Mouse (Mus musculus) embryo, embryonic 11.5 days (tissue): ENCODE data around the gene Ccdc60.
"Not testable (repeated sequence)": the region's sequence is repeated elsewhere in the genome, so short reads cannot be mapped to it uniquely, and the experiment has no call there.

Experiments used
- DNase-seq: peaks from one replicate; pipeline ENCODE4 v3.0.0-alpha.2; 2012; ENCODE audit warnings: low read depth, low spot score

Ccdc60 gene

DNA sequence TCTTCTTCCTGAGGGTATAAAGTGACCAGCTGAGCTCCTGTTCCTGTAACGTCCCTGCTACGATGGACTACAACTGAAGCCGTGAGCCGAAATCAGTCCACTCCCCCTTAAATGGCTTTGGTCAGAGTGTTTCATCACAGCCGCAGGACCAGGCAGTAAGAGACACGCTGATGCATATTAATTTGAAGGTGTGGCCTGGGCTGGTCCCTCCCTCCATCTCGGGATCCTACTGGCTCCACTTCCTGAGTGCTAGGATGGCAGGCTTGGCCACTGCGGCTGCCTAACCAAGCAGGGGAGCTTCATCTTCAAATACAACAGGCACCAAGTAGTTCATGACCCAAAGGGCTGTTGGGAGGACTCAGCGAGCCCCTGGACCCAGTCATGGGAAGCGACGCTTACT lies 94.3 kb downstream of the Ccdc60 start:
- no peak for DNase-seq

DNA sequence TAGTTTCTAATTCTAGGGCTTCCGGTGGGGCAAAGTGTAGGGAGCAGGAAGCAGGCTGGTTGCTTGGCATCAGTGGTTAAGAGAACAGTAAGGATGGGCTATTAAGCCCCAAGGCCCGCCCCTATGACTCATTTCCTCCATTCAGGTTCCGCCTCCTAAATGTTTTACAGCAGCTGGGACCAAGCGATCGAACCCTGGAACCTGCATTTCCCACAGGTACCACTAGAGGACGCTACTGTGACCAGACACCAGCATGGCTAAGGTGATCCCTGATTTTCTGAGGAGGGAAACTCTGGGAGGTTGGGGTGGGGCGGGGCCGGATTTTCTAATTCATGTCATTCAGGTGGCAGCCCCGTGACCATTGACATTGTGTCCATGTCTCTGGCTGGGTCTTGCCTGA lies 96.1 kb downstream of the Ccdc60 start:
- DNase-seq: no peak

DNA sequence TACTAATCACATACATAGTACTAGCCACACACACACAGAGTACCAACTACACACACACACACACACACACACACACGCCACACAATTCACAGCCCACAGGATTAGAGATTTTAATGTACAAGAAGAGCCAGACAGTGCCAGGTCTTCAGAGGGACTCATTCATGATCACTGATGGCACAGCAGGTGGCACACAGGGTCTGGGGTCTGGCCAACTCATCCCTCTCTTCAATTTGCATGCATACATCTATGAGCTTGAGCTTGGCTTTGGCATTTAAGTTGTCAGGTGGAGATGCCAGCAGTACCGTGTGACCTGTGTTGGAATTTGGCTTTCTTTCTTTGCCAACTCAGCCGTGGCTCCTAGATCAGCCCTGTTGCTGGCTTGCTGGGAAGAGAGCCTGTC lies 97.2 kb downstream of the Ccdc60 start:
- DNase-seq: no peak

DNA sequence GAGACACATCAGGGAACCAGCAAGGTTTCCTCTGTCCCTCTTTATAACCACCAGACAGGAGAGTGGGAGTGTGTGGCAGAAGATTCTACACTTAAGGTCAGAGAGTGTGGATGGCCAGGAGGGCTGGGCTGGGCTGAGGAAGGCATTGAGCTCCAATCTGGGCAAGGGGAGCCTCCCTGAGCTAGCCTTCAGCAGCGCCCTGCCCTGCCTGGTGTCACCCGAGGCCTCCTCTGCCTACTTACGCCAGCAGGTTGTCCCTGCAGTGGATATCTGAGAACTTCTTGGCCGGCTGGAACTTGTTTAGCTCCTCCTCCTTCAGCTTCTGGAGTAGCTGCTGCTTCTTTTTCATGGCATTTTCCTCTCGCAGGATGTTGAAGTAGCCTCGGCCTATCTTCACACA lies 99.0 kb downstream of the Ccdc60 start:
- no peak for DNase-seq

DNA sequence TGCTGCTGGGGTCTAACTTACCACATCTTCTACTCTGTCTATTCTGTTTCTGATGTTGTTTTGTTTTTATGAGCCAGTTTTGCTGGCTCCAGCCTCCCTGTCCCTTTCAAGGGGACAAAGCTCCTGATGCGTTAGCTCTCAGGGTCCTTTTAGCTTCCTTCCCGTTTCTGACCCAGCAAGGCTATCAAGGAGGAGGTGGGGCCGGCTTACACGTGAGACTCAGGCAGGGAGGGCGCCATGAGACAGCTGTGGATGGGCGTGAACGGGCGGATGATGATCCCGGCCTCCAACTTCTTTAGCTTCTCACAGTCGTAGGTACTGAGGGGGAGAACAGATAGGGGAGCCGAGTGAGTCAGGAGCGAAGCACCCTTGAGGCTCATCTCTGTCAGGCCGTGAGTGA lies 108.2 kb downstream of the Ccdc60 start:
- no peak for DNase-seq

DNA sequence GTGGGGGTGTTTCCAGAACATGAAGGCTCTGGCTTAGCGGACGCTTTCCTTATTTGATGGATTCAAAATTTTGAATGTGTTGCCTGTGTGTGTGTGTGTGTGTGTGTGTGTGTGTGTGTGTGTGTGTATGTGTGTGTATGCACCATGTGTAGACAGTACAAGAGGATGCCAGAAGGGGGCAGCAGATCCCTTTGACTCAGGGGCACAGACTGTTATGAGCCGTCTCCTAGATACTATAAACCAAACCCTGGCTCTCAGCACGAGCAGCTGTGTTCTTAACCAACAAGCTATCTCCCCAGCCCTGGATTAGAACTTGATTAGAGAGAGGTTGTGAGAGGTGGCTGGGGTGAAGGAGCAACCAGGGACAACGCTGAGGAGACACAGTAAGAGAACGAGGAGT lies 117.1 kb downstream of the Ccdc60 start:
- no peak for DNase-seq

DNA sequence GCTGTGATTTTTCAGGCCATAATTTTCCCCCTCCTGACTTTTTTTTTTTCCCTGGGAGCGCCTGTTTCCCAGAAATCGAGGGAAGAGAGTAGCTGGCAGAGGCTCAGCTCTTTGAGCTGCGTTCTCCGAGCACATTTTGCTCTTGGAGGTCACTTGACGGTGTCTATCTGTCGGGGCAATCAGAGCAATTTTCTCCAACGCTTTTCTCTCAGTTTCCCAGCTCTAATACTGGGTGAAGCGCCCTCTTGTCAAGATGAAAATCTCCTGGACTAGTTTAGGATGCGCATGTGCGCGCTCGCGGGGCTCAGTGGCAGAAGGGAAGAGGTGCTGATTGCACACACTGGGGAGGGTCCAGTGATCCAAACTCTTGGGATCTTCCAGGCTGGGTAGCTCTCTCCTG lies 121.8 kb downstream of the Ccdc60 start:
- no peak for DNase-seq

DNA sequence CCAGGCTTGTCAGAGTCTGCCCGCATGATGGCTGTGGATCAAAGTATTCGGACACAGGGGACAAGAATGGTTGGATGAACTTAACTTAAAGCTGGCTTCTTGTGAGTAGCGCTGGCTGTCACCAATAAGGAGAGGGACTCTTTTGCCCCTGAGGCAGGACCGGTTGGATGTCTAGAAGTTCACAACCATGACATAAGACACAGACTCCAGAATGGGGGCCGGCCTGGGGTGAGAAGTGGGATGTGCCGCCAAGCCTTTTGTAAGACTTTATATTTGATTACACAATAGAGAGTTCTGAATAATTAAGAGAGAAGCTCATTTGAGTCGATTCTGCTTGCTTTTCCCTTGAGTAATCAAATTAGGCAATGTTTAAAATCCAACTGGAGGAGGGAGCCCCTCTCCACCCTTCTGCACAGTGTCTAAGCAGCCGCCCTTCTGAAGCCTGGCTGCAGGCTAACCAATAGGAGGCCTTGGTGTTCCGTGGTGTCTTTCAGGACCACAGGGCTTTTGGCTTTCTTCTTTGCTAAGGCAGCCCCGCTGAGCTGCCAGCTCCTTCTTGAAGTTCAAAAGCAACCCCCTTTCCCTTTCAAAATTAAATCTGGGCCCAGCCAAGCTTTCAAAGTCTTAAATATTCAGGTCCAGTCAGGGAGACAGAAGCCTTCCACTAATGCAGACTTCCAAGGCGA lies 123.4 kb downstream of the Ccdc60 start:
- DNase-seq: no peak

DNA sequence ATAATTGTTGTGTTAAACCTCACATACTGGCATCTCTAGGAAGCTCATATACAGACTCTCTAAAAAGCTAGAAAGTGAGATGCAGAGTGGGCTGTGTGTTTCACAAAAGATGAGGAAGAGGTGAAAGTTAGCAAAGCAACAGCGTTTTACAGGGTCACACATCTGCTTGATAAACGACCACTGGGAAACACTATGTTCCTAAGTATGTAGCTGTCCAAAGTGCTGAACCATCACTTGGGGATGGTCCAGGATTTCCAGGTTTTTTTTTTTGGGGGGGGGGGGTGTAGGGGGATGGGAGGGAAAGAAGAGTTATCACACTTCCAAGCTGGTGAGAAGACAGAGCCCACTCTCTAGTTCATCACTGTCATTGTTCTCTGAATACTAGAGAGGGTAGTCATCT lies 134.0 kb downstream of the Ccdc60 start:
- DNase-seq: peak; percentile 20

DNA sequence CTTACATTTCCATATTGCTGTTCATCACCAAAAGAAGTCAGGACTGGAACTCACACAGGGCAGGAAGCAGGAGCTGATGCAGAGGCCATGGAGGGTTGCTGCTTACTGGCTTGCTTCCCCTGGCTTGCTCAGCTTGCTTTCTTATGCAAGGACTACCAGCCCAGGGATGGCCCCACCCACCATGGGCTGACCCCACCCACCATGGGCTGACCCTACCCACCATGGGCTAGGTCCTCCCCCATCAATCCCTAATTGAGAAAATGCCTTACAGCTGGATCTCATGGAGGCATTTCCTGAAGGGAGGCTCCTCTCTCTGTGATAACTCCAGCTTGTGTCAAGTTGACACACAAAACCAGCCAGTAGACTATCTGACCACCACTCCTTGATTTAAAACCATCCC lies 142.3 kb downstream of the Ccdc60 start:
- not testable (repeated sequence) for DNase-seq

DNA sequence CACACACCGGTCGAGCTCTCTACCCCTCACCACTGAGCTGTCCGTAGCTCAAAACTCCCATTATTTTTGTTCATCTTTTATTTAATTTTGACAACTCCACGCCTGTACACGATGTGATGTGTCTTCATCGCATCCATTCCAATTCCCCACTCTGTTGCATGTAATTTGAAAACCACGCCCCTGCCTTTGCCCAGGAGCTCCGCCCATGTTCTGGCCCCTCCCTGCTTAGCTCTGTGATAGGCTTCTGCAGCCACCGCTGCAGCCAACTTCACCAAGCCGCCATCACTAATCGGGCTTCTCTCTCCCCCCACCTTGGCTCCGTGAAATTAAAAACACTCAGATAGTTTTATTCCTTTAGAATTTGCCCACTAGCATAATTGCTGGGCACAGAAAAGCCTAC lies 144.1 kb downstream of the Ccdc60 start:
- DNase-seq: no peak

DNA sequence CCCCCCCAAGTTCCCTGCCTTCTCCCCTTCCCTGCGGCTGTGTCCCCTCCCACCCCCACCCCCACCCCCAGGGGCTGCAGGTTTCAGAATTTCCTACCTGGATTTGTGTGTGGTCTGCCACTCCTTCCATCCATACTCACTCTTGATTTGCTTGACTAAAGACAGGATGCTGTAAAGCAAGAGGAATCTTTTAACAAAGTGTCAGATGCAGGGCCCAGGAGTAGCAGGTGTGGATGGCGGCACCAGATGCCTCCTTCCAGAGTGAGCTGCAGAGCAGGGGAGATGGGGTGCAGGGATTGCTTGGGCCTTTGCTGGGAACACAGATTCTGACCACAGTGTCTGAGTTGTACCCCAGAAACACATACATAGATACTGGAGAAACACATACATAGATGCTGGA lies 148.1 kb downstream of the Ccdc60 start:
- DNase-seq: no peak

DNA sequence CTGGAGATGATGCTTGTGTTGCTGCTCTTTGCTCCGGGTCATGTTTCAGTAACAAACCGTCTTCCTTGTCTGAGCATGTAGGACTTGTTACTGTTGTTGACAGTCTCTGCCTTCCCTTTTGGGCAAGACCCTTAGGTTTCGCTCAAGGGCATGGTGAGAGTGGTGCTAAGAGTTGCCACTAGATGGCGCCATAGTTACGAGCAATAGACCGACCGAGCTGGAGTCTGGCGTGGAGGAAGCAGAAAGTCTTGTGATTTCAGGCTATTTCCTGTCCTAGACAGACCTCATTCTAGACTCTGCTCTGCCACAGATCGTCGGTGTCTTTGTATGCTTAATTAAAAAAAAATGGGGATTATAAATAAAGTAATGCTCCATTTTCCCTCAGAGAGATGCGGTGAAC lies 165.4 kb downstream of the Ccdc60 start:
- peak; percentile 69 for DNase-seq

DNA sequence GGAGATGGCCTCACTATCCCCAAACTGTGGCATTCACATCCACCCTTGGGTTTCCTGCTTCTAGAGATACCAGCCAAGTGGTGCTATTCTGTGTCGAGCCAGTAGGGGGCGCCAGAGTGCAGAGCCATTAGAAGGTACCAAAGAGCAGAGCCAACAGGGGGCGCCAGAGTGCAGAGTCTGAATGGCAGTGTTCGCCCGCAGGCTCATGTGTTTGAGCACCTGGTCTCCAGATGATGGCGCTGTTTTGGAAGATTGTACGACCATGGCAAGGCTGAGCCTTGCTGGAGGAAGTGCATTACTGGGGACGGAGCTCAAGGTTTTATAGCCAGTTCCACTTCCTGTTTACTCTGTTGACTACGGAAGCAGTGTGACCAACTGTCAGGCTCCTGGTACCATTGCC lies 172.2 kb downstream of the Ccdc60 start:
- DNase-seq: peak; percentile 13

DNA sequence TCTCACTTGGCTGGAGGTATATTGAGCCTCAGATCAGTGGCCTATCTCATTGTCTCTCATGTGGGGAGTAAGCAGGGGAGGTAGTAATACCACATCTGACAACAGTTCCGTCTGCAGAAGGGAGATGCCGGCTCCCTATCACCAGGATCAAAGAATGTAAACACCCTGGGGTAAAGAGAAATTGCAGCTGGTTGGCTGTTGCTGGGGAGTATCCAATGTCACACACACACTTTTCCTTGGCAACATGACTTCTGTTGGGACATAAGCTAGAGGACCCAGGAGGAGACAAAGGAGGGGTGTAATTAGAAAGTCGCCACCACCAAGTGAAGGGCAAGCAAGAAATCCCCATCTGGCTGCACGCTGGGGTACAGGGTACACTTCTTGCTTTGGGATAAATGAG lies 172.7 kb downstream of the Ccdc60 start:
- no peak for DNase-seq

DNA sequence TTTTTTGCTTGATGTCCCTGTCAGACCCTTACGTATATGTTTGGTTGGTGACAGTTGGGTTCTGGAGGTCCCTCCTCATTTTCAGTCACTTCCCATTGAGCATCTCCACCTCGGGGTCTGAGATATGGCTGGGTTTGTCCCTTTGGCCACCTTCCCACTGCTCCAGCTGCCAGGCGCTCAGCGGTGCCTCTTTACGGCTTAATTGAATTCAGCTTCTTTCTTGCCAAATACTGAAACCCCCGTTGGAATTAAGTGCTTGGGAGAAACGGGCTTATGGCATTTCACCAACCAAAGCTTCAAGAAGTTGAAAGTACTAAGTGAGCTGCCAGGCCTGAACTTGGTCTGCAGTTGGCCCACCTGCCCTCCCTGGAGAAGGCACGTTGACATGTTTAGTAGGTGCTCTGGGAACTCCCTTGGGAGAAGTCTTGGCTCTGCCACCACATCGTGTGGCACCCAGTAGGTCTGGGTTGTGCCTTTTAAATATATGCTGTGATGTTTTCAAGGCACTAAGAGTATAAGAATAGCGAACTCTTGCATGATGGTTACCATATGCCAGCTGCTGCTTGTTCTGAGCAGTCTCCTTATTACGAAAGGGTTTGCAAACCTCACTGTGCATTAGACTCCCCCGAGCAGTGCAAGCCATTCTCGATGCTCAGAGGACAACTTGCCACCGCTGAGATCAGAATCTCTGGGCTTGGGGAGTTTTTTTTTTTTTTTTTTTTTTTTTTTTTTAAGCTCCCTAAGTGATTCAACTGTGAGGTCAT lies 173.5 kb downstream of the Ccdc60 start:
- no peak for DNase-seq

DNA sequence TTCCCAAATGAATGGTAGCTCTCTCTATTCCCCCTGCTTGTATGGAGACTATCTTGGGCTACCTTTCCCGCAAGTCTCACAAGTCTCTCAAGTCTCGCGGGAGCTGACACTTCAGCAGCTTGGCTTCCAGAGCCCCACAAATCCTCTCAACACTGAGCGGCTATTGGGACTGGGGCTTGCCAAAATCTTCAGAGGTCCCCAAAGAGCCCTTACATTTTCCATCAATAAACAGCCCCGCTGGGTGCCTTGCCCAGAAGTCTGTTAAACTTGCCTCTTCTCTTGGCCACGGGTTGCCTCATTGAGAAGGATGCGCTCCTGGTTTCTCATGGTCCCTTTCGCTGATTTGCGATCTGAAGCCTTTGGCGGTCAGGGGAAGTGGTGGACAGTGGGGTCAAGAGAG lies 180.1 kb downstream of the Ccdc60 start:
- DNase-seq: no peak

DNA sequence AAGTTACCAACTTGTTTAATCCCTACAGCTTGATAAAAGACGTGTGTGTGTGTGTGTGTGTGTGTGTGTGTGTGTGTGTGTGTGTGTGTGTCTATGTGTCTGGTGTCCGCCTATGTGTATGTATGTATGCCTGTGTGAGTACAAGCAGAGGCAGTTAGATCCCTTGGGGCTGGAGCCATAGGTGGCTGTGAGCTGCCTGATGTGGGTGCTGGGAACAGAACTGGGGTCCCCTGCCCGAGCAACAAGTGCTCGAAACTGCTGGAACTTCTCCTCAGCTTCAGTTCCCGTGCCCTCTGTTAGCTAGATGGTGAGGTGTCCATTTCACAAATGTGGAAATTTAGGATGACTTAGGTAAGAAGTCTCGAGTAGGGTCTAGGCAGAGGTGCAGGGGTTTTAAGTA lies 204.6 kb downstream of the Ccdc60 start:
- no peak for DNase-seq

DNA sequence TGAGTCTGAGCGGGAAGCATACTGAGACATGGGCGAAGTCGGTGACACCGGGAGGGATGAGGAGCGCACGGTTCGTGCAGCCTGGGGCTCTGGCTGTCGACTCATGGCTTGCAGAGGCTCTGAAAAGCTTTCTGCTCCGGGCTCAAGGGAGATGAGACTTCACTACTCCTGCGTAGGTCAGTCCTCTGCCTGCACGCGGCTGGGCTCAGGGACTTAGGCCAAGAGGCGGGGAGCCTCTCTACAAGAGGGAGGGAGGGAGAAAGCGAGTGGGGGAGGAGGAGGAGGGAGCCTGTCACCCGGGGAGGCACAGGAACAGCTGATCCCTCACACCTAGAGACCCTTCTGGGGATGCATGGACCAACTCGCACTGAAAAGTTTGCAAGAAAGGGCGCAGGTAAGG lies 205.7 kb downstream of the Ccdc60 start, which contains the start of gene Tmem233:
Gene Tmem233, minus strand, starts transcription at position 164 of the 400 bp plus-strand sequence.
- no peak for DNase-seq

DNA sequence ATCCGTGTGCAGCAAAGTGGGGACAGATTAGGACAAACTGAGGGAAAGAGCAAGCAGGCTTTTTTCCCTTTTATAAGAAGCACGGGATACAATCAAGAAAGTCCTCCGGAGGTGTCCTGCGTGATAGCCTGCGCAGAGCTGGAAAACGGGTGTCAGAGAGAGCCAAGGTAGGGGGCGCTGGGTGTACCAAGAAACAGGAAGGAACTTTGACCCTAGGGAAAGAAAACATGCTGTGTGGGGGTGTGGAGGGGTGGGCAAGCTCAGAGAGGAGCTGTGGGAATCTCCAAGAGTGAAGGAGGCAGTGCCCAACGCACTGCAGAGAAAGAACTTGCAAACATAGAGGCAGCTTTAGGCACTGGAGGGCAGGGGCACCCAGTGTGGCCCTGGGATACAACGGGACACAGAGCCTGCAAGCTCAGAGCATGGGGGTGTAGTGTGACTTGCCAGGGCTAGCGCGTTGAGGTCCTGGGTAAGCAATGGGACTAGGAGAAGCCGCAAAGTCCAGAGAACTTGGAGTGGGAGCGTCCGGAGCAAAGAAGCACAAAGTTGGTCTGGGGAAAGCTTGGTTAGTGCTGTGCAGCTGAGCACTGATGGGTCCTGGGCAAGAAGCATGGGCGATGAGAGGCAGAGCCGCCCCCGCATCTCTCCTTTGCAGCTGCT lies 206.4 kb downstream of the Ccdc60 start:
- DNase-seq: no peak

DNA sequence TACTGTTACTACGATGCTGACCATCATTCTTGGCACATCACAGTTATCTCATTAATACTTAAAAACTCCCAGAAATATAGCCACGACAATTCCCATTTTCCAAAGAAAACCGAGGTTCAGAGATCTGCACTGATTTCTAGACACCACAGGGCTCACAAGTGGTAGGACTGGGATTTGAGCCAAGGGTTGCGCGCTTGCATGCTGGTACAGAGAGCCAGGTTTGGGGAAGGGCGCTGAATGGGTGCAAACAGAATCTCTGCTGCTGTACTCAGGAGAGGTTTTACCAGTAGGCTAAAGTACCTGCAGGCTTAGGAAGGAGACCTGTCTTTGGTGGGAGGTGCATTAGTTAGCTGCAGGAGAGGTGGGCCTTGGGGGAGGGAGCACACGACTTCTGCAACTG lies 207.2 kb downstream of the Ccdc60 start:
- DNase-seq: no peak

DNA sequence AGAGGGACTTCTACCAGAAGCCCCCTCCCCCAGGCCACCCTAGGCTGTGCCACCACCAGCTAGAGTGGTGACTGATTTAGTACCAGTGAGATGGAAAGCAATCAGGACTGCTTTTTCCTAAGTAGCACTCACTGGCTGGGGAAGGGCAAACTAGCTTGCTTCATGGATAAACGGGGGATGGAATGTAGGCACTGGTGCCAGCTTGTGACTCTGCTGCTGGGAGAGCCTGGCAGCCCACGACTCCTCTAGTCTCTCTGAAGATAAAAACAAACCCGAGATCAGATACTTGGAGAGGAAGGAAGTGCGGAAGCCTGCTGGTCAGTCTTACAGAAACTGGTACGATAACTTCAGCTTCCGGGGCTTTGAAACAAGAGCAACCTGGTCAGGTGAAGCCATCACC lies 208.0 kb downstream of the Ccdc60 start:
- DNase-seq: no peak
